Mouse (Mus musculus): ENCODE measurements around the gene Bglap. TPM values are rescaled to one million over a fixed set of nuclear protein-coding genes. Genes with fewer than 3 reads are reported as not detected.

Gene Bglap
- polyA plus RNA-seq, 1 experiment from 2014 or later, result not detected

GRCm38 (mm10) chr3:88418016-88418415 lies 33.8 kb upstream of the Bglap start:
- H3K4me2 ChIP-seq, result no peak overlapping the region
- peaks cover 8% of the 10 kb centered on the region; the same call in 1 of the 2 replicates for H3K4me1 ChIP-seq (ENCODE audit: control insufficient read depth, insufficient read depth, low read length)
- no peak overlapping the region for H3K4me3 ChIP-seq (ENCODE audit: low read depth, low read length)
- H3K36me3 ChIP-seq (ENCODE audit: control insufficient read depth, insufficient read depth, low read length), result peaks cover 9% of the 10 kb centered on the region
- H3K9me3 ChIP-seq (replicated peaks; ENCODE audit: control insufficient read depth, low read length), result no peaks in the 10 kb centered on the region
- no peak overlapping the region for H3K9ac ChIP-seq (ENCODE audit: low read depth, low read length)
- H3K27ac ChIP-seq (ENCODE audit: low read depth, low read length), result no peak overlapping the region
- no peak for ATAC-seq (replicated peaks; ENCODE audit: insufficient number of reproducible peaks, low FRiP score, low TSS enrichment)
- no peaks in the 10 kb centered on the region for H3K27me3 ChIP-seq (ENCODE audit: control insufficient read depth, insufficient read depth, low read length)
- WGBS (ENCODE audit: insufficient replicate concordance), result 78% methylated on average over 6 of the region's 6 CpGs

- Histone ChIP-seq H3K36me3 (ENCODE audit: control insufficient read depth, insufficient read depth, low read length) (peaks cover 6% of the 10 kb centered on the region), H3K9ac (ENCODE audit: low read depth, low read length) (no peak overlapping the region), H3K27me3 (ENCODE audit: control insufficient read depth, insufficient read depth, low read length) (no peaks in the 10 kb centered on the region), H3K4me3 (ENCODE audit: low read depth, low read length) (no peak overlapping the region), H3K9me3 (replicated peaks; ENCODE audit: control insufficient read depth, low read length) (no peaks in the 10 kb centered on the region), H3K27ac (ENCODE audit: low read depth, low read length) (no peak overlapping the region), H3K4me2 (no peak overlapping the region), H3K4me1 (ENCODE audit: control insufficient read depth, insufficient read depth, low read length) (peaks cover 7% of the 10 kb centered on the region)
- WGBS (ENCODE audit: insufficient replicate concordance), result 65% methylated on average over 4 of the region's 4 CpGs
- no peak for ATAC-seq (replicated peaks; ENCODE audit: insufficient number of reproducible peaks, low FRiP score, low TSS enrichment)
These were observed 31.4 kb upstream of the Bglap start for GRCm38 (mm10) chr3:88415668-88416067.

GRCm38 (mm10) chr3:88412636-88413035 lies 28.4 kb upstream of the Bglap start:
- Histone ChIP-seq H3K36me3 (ENCODE audit: control insufficient read depth, insufficient read depth, low read length) (no peaks in the 10 kb centered on the region), H3K9me3 (replicated peaks; ENCODE audit: control insufficient read depth, low read length) (no peaks in the 10 kb centered on the region), H3K4me1 (ENCODE audit: control insufficient read depth, insufficient read depth, low read length) (peaks cover 18% of the 10 kb centered on the region), H3K27ac (ENCODE audit: low read depth, low read length) (no peak overlapping the region), H3K9ac (ENCODE audit: low read depth, low read length) (no peak overlapping the region), H3K4me3 (ENCODE audit: low read depth, low read length) (no peak overlapping the region), H3K27me3 (ENCODE audit: control insufficient read depth, insufficient read depth, low read length) (no peaks in the 10 kb centered on the region), H3K4me2 (no peak overlapping the region)
- ATAC-seq (replicated peaks; ENCODE audit: insufficient number of reproducible peaks, low FRiP score, low TSS enrichment), result no peak
- 77% methylated on average over 11 of the region's 11 CpGs for WGBS (ENCODE audit: insufficient replicate concordance)

GRCm38 (mm10) chr3:88411681-88412080 lies 27.4 kb upstream of the Bglap start:
- Histone ChIP-seq H3K9me3 (replicated peaks; ENCODE audit: control insufficient read depth, low read length) (no peaks in the 10 kb centered on the region), H3K4me2 (no peak overlapping the region), H3K36me3 (ENCODE audit: control insufficient read depth, insufficient read depth, low read length) (no peaks in the 10 kb centered on the region), H3K27ac (ENCODE audit: low read depth, low read length) (no peak overlapping the region), H3K27me3 (ENCODE audit: control insufficient read depth, insufficient read depth, low read length) (no peaks in the 10 kb centered on the region), H3K4me3 (ENCODE audit: low read depth, low read length) (no peak overlapping the region), H3K4me1 (ENCODE audit: control insufficient read depth, insufficient read depth, low read length) (peaks cover 18% of the 10 kb centered on the region), H3K9ac (ENCODE audit: low read depth, low read length) (no peak overlapping the region)
- 82% methylated on average over 4 of the region's 4 CpGs for WGBS (ENCODE audit: insufficient replicate concordance)
- no peak for ATAC-seq (replicated peaks; ENCODE audit: insufficient number of reproducible peaks, low FRiP score, low TSS enrichment)

GRCm38 (mm10) chr3:88410645-88411031 lies 26.4 kb upstream of the Bglap start:
- ATAC-seq (replicated peaks; ENCODE audit: insufficient number of reproducible peaks, low FRiP score, low TSS enrichment), result no peak
- Histone ChIP-seq H3K36me3 (ENCODE audit: control insufficient read depth, insufficient read depth, low read length) (no peaks in the 10 kb centered on the region), H3K9me3 (replicated peaks; ENCODE audit: control insufficient read depth, low read length) (no peaks in the 10 kb centered on the region), H3K4me3 (ENCODE audit: low read depth, low read length) (peak overlapping the region; percentile 75), H3K27ac (ENCODE audit: low read depth, low read length) (peak overlapping the region; percentile 98), H3K4me2 (peak overlapping the region; percentile 83), H3K9ac (ENCODE audit: low read depth, low read length) (peak overlapping the region; percentile 88), H3K27me3 (ENCODE audit: control insufficient read depth, insufficient read depth, low read length) (no peaks in the 10 kb centered on the region), H3K4me1 (ENCODE audit: control insufficient read depth, insufficient read depth, low read length) (peaks cover 14% of the 10 kb centered on the region)
- WGBS (ENCODE audit: insufficient replicate concordance), result 18% methylated on average over 7 of the region's 7 CpGs

- no peaks in the 10 kb centered on the region for H3K9me3 ChIP-seq (replicated peaks; ENCODE audit: control insufficient read depth, low read length)
- under 1% methylated on average over 54 of the region's 54 CpGs for WGBS (ENCODE audit: insufficient replicate concordance)
- H3K4me2 ChIP-seq, result peak within 1 kb of the TSS; percentile 83
- no peaks in the 10 kb centered on the region for H3K27me3 ChIP-seq (ENCODE audit: control insufficient read depth, insufficient read depth, low read length)
- H3K36me3 ChIP-seq (ENCODE audit: control insufficient read depth, insufficient read depth, low read length), result no peaks in the 10 kb centered on the region
- peak within 1 kb of the TSS; percentile 88 for H3K9ac ChIP-seq (ENCODE audit: low read depth, low read length)
- H3K4me1 ChIP-seq (ENCODE audit: control insufficient read depth, insufficient read depth, low read length), result peaks cover 14% of the 10 kb centered on the region
- H3K4me3 ChIP-seq (ENCODE audit: low read depth, low read length), result peak within 1 kb of the TSS; percentile 75
- ATAC-seq (replicated peaks; ENCODE audit: insufficient number of reproducible peaks, low FRiP score, low TSS enrichment), result peak; percentile 90
- H3K27ac ChIP-seq (ENCODE audit: low read depth, low read length), result peak within 1 kb of the TSS; percentile 98
These were observed 25.7 kb upstream of the Bglap start, which contains the start of gene Pmf1 for GRCm38 (mm10) chr3:88409741-88410644. Gene Pmf1, minus strand, starts transcription at chr3:88410331.

GRCm38 (mm10) chr3:88408953-88409352 lies 24.7 kb upstream of the Bglap start:
- no peaks in the 10 kb centered on the region for H3K27me3 ChIP-seq (ENCODE audit: control insufficient read depth, insufficient read depth, low read length)
- H3K27ac ChIP-seq (ENCODE audit: low read depth, low read length), result no peak overlapping the region
- no peaks in the 10 kb centered on the region for H3K9me3 ChIP-seq (replicated peaks; ENCODE audit: control insufficient read depth, low read length)
- H3K36me3 ChIP-seq (ENCODE audit: control insufficient read depth, insufficient read depth, low read length), result no peaks in the 10 kb centered on the region
- ATAC-seq (replicated peaks; ENCODE audit: insufficient number of reproducible peaks, low FRiP score, low TSS enrichment), result no peak
- peak overlapping the region; percentile 75 for H3K4me3 ChIP-seq (ENCODE audit: low read depth, low read length)
- H3K4me1 ChIP-seq (ENCODE audit: control insufficient read depth, insufficient read depth, low read length), result peaks cover 14% of the 10 kb centered on the region
- H3K9ac ChIP-seq (ENCODE audit: low read depth, low read length), result peak overlapping the region; percentile 88
- 56% methylated on average over 5 of the region's 5 CpGs for WGBS (ENCODE audit: insufficient replicate concordance)
- H3K4me2 ChIP-seq, result peak overlapping the region; percentile 83

- Histone ChIP-seq H3K9ac (ENCODE audit: low read depth, low read length) (no peak overlapping the region), H3K4me2 (no peak overlapping the region), H3K27me3 (ENCODE audit: control insufficient read depth, insufficient read depth, low read length) (no peaks in the 10 kb centered on the region), H3K27ac (ENCODE audit: low read depth, low read length) (no peak overlapping the region), H3K36me3 (ENCODE audit: control insufficient read depth, insufficient read depth, low read length) (no peaks in the 10 kb centered on the region), H3K4me3 (ENCODE audit: low read depth, low read length) (no peak overlapping the region), H3K4me1 (ENCODE audit: control insufficient read depth, insufficient read depth, low read length) (peaks cover 14% of the 10 kb centered on the region), H3K9me3 (replicated peaks; ENCODE audit: control insufficient read depth, low read length) (no peaks in the 10 kb centered on the region)
- no peak for ATAC-seq (replicated peaks; ENCODE audit: insufficient number of reproducible peaks, low FRiP score, low TSS enrichment)
- 52% methylated on average over 7 of the region's 7 CpGs for WGBS (ENCODE audit: insufficient replicate concordance)
These were observed 23.3 kb upstream of the Bglap start for GRCm38 (mm10) chr3:88407529-88407928.

Data from heart, embryonic 11.5 days (tissue).